Mouse (Mus musculus) regulatory T cell (primary cell): ENCODE measurements at regions not wholly inside any gene's neighbourhood (a gene's known extent, or its start where the extent isn't known, plus 50 kb on each side); places are given as distances from the start of the nearest gene placed in this dataset.

ENCODE experiments used
- in situ Hi-C: fragments of 300-600 bp; cut with MboI, MseI; formaldehyde crosslinking; loops from one replicate; pipeline ENCODE4 v1.15.1; 2025; ENCODE audit warnings: high pct_unique_total_duplicates

DNA sequence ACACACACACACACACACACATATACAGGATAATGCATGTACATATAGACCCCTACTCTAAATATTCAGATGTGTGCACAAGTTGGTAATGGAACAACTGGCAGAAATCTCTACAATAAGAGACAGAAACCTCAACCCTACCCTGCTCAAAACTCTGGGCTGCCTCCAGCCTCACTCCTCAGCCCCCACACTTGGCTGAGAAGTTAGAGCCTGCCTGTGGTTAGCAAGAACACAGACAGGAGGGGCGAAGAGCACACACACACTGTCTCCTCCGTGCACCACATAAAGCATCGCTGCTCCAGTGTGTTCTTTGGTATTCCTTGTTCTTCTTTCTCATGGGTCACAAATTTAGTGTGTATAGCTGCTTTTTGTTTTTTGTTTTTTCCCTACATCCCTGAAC lies 382.0 kb upstream of the Sox9 start:
- in situ Hi-C loops = no loop called here

DNA sequence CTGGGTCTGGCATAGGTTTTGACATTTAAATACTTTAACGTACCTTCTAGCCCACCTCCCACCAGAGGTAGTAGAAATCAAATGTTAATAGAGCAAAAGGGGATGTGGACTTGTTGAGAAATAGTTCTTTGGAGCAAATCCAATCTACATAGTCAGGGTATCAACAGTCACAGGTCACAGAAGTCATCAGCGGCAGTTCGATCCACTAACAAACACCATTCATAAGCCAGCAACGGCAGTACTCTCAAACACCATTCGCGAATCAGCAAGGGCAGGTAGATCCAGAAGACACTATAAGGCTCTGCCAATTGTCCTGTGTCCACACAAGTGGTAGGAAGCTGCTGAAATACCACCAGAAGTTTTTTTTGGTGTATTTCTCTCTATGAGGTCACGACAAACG lies 374.3 kb upstream of the Sox9 start:
- in situ Hi-C loops = no loop called here

DNA sequence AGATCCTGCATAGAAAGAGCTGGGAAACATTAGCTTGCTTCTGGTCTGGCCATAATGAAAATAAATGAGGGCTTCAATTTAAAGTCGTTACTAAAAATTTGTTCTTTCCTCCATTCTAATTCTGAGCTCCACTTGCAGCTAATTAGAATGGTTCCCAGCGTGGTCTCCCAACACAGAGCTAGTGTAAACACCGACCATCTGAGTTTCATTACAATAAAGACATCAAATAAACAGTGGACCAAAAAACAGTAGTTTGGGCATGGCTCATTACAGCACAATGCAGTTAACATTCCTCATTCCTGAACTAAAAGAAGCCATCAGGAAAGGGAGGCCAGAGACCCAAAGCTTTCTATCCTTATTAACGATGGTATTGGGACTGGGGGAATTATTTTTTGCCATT lies 369.6 kb upstream of the Sox9 start:
- in situ Hi-C loops = no loop called here

DNA sequence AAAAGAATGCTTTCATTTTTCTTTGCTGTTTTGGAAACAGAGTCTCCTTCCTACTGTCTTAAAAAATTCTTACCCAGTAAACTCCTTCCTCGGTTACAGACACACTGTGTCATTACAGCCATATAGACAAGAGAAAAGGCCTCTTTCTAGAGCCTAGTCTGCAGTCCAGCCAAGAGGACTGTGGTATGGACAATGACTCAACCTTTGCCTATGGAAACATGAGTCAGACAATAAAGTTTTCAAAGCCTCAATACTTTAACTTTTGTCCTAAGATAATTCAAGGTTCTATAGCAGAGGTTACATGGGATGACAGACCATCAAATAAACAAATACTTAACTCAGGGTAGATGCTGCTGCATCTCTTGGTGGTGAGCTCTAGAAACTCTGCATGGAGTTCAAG lies 339.4 kb upstream of the Sox9 start:
- in situ Hi-C loops = no loop called here

DNA sequence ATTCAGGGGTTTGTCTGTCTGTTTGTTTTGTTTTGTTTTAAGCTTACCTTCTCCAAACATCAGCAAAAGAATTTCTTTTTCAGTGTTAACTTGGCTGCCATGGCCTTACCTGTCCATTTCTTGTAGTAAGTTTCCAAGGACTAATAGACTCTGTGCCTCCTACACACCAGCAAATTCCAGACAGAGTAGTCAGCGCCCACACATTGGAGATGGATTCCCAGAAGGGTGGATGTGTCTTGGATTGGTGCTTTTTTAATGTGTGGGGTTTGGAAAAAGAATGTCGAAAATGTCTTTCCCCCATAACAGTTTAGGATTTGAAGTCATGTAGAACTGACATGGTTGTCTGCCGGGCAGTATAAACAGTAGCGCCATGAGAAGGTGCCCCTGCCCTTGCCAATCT lies 338.1 kb upstream of the Sox9 start:
- in situ Hi-C loops = no loop called here

DNA sequence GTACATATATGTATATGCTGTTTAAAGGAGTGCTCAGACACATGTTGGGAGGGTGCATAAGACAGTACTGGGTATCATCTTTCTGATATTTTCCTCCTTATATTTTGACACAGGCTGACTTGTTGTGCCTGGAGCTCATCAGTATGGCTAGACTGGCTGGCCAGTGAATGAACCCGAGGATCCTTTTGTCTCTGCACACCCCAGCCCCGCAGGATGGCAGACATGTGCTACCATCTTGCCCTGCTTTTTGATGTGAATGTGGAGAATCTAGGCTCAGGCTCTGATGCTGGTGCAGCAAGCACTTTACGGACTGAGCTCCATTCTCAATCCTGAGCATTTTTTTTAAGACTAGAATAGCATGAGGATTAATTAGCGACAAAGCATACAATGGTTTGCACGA lies 332.4 kb upstream of the Sox9 start:
- in situ Hi-C loops = no loop called here

DNA sequence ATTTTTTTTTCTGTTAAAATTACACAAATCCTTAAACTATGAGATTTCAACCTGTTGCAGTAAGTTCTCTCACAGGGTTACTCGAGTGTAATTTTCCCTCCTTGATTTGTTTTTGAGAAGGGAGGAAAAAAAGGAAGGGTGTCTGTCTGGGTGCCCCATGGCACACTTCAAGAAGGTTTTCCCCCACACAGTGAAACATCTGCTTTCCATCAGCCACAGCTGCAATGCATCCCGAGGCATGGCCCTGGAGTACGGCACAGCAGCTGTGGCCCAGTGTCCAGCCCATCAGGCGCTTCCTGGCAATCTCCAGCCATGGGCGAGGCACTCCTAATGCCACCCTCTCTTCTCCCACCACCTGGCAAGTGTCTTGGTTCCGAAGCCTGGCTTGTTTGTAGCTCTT lies 331.8 kb upstream of the Sox9 start:
- in situ Hi-C loops = no loop called here

DNA sequence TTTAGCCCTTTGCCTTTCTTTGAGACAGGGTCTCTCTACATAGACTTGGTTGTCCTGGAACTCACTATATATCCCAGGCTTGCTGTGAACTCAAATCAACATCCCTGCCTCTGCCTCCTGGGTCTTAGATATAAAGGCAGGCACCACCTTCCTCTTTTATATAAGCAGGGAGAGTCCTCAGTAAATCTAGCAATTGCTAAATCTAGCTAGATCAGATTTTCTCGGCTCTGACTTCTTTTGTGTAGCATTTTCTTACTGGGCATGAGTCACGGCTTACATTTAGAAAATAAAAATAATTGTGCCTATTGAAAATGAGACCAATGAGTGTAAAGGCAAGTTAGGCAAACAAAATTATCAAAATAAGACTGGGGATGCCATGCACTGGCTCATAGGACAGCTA lies 323.9 kb upstream of the Sox9 start:
- in situ Hi-C loops = no loop called here

DNA sequence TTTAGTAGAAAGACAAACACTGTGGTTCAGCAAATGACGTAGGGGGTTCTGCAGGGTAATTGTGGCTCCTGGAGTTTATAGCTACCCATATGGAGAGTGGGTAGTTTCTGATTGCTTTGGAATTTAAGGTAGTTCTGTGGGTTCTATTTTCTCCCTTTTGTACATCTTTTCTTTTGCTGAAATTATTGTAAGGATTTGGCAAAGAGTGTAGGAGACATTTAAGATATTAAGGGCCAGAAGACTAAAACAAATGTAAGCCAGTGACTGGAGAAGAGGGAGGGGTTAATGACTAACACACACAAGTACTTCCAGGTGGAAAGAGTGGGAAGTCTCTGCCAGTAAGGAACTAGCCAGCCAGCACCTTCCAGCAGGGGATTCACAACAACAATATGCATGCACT lies 318.9 kb upstream of the Sox9 start:
- in situ Hi-C loops = no loop called here

DNA sequence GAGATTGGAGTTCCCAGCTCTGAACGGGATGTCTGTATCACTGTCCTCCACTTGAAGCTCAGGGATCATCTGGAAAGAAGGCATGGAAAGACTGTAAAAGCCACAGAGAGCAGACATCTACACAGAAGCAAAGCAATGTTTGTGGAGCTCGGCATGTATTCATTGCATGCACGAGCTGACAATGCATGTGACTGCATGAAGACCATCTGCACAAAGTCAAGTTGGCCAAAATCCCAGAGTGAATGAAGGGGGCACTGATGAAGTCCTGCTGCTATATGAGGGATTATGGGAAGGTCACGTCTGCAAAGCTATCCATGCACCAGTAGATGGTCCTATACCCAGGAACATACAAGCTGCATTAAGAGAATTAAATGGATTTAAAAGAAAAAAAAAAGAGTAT lies 317.6 kb upstream of the Sox9 start:
- in situ Hi-C loops = no loop called here

DNA sequence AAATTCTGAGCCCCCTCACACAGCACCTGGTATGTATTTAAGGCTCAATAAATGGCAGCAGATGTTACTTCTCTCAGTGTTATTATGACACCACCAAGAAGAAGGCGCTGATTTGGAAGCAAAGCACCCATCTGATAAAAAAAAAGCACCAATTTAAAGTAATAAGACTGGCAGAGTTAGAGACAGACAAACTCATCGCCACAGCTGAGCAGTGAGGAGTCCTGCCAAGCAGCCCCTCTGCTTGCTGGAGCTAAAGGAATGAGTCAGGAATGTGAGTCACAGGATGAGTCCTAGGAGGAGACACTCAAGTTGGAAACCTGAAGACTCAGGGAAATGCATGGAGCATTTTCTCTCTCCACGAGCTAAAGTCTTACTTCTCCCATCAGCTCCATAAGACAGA lies 311.7 kb upstream of the Sox9 start:
- in situ Hi-C loops = no loop called here

DNA sequence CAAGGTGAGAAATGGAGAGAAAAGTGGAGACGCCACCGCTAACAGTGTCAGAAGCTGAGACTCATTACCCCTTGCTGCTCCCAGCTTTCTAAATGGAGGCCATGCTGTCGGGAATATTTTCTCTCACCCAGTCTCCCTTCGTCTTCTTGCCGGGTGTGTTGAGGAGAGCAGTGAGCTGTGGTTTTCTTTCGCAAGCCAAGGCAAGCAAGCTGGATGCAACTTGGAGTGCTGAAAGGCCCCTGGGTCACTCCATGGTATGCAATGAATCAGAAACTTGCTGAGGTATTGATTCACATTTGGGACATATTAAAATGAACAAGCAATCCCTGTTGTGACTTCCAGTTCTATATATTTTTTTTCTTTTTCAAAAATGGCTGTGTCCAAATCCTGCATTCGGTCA lies 308.8 kb upstream of the Sox9 start:
- in situ Hi-C loops = no loop called here

DNA sequence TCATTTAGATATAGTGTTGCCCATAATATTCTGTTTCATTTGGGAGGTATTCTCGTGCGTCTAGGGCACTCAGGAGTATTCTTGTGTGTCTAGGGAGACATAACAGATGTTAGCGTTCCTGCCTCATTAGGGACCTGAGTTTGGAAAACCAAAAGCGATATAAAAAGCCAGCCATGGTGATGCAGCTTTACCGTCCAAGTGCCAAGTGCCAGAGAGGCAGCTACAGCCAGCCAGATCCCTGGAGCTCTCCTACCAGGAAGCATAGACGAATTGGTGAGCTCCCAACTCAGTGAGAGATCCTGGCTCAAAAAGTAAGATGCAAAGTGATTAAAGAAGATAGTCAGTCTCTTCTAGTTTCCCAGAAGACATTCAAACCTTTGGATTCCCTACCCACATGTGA lies 308.3 kb upstream of the Sox9 start:
- in situ Hi-C loops = no loop called here

DNA sequence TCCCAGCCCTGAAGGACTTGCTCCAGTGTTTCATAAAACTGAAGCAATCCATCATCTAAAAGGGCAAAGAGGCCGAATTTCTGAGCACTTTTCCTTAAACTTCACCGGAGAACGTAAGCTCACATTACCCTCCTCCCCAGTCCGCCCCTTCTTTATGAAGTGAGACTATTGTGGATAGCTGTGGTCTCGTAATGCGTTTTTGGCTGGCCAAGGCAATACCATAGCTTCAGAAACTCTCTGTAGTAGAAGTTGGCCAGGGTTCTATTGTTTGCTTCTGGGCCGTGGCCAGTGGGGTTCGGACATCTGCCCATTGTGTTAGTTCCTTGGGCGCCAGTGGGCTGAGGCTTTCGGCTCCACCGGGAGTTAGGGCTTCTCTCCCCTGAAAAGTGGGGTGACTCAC lies 301.7 kb upstream of the Sox9 start:
- in situ Hi-C loops = no loop called here

DNA sequence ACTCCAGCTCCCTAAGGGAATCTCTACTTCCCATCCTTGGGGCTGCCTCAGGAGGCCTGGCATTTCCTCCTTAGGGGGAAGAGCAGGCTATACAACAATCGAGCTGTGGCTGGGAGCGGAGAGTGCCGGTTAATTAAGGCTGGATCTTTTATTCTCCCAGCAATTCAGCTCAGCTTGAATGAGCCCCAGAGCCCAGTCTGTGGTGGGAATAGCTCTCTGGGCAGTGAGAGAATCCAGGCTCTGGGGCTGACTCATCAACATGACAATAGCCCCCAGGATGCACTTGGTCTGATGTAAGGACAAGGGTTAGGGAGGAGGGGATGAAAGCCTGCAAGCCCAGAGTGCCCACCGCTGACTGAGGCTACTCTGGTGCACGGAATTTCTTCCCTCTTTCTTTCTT lies 280.2 kb upstream of the Sox9 start:
- in situ Hi-C loops = no loop called here

DNA sequence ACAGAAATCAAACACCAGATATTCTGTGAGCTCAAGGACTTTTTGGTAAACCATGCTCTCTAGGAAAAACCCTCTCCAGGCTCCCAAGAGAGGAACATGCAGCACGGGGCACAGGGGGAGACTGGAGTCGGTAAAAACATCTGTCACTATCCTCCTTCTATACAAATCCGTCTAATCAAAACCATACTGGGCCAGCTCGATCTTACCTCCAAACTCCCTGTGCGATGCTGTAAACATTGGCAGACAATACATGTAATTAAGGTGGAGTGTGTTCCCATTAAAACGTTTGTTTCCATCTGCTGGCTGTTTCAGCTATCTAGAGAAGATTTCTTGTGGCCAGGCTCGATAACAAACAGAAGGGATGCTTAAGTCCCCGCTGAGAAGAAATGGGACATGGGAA lies 262.9 kb upstream of the Sox9 start:
- in situ Hi-C loops = no loop called here

DNA sequence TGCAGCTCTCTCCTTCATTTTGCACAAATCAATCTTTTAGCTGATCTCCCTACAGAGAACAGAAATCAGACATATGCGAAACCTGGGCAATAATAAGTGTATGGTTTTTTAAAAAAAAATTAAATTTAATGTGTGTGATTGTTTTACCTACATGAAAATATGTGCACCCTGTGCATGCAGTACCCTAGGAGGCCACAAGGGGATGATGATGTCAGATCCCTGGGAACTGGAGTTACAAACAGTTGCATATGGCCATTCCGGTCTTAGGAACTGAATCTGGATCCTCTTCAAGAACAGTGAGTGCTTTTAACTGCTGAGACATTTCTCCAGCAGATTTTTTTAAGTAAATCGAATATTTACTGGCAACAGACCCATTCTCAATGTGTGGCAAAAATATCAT lies 257.0 kb upstream of the Sox9 start:
- in situ Hi-C loops = no loop called here

DNA sequence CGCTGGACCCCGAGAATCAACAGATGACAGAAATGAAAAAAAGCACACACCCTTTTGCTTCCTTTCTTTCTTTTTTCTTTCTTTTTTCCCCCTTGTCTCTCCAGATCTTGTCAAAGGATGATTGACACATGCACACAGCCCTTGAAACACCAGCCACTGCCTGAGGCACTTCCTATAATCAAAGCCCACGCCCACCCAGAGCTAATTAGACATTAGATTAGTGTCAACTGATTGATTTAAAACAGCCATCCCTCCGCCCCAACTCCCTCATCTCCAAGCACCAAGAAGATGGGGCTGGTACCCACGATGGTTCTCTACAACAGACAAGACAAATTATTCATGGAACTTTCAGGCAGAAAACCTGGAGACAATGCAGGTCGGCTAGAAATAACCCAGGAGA lies 239.5 kb upstream of the Sox9 start:
- in situ Hi-C loops = no loop called here

DNA sequence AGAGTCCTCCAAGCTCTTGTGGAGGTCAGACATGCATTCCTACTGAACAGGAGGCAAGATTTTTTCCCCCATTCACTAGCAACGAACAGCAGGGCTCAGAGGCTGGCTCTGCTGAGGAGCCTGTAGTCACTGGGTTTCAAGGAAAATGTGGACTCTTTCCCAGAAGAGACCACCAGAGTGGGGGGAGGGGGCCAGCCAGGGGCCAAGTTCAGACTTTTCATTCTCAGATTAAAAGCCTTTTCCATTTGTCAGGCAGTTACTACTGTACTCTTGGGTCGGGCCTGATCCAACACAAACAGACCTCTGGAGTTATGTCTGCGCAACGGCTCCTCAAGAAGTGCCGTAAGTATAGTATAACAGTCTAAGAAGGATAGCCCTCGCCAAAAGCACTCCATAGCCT lies 238.6 kb upstream of the Sox9 start:
- in situ Hi-C loops = no loop called here

DNA sequence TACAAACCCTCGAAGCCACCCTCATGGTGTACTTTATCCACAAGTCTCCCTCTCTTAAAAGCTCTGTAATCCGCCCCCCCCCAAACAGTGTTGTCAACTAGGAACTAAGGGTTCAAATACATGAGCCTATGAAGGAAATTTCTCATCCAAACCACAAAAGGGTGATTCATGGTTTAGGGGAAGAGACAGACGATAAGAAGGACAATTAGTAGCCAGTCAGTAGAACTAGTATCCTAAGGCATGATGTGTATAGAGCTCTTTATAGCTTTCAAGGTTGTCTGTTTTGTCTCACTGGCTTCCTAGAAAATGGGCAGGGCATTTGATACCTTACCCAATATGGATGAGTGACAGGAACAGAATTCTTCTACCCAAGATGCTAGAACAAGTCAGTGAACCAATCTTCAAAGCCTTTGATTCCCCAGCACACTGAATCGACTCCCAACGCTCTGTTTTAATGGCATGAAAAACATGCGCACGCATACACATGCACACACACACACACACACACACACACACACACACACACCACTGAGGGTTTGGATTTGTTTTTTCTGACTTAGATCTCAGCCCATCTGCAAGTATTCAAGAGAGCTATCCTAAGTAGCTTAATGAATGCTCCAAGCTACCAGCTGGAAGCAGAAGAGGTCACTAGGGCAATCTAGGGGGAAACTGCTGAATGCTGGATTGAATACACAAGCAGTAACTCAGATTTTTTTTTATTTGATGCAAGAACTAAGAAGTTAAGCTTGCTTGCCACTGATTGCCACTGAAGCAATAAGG lies 236.6 kb upstream of the Sox9 start:
- in situ Hi-C loops = no loop called here

DNA sequence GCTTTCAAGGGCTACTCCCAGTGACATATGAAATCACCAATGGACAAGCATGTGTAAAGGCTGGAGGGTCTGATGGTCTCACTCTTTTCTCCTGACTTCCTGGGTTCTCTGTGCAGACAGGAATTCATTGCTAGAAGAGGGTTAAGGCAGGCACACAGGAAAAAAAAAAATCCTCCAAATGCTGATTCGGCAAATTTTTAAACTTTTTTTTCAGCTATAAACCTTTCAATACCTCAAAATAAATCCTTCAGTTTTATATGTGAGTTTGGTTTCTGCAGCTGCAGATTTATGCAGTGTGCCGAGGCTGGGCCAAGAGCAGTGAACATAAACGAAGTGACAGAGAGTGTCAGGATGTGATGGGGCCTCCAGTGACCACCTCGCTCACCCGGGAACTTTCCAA lies 235.9 kb upstream of the Sox9 start:
- in situ Hi-C loops = no loop called here

DNA sequence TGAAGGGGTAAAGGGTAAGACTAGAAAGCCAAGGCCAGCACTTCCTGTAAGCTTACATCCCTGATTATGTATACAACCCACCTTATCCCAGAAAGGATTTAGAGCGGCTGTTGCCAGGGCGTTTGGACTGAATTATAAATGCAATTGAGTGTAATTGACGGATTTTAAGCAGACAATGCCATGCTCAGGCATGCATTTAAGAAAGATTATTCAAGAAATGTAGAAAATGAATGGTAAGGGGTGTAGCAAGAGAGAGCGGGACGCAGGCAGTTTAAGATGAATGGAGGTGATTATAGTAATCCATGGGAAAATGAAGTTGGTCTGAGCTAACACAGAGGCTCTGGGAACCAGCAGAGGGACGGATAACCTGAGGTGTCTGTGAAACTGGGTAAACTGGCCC lies 229.2 kb upstream of the Sox9 start:
- in situ Hi-C loops = no loop called here

DNA sequence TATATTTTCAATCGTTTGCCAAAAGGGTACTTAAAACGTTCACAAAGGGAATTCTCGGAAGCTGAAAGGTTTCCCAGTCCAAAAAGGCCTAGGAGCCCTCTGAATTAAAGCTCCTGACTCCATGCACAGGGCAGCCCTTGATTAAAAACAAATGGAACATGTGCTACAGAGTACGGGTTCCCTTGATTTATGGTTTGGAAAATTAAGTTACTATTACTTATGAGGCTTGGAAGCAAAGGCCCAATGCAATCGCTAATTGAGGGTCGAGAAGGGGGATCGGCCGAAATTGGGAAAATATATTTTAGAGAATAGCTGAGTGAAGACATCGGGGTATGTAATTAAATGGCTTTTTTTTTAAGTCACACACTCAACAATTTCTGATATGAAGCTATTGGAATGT lies 219.0 kb upstream of the Sox9 start:
- in situ Hi-C loops = no loop called here

DNA sequence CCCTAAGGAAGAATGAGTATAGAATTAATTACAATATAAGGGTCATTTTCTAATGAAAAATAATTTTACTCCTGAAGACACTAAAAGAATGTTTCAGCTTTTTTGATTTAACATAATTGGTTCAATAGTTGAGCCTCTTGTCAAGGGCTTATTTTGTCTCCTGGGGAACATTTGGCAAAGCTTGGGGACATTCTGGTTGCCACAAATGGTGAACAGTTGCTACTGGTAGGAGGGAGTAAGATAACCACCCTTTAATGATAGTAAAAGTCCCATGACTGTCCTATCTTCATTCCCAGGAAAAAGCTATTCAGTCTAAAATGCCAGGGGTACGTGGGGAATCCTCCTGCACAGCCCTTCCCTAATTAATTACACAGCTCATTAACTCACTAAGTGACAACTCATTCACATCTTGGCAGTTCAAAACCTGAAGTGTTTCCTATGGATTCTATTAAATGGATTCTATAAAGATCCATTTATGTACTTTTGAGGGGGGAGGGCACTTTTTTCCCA lies 217.3 kb upstream of the Sox9 start:
- in situ Hi-C loops = no loop called here
